Mouse (Mus musculus) olfactory bulb, adult 2 months (tissue): Measurements from ENCODE around the gene Tigd4. TPM values are rescaled to one million over a fixed set of nuclear protein-coding genes. Genes with fewer than 3 reads are reported as not detected.

Source experiments
- H3K27ac ChIP-seq: fragments of 200-500 bp; 2 replicates; pipeline ENCODE4 v1.5.1; 2012; ENCODE audit warnings: low read depth, low read length; ENCODE audit not compliant: insufficient read depth
- H3K4me1 ChIP-seq: fragments of 200-500 bp; 2 replicates; pipeline ENCODE4 v1.6.1; 2012; ENCODE audit warnings: low read length; ENCODE audit not compliant: control insufficient read depth, insufficient read depth
- H3K4me3 ChIP-seq: fragments of 200-500 bp; 2 replicates; pipeline ENCODE4 v1.5.1; 2012; ENCODE audit warnings: mild to moderate bottlenecking, low read depth, low read length, moderate library complexity; ENCODE audit not compliant: insufficient read depth
- CTCF ChIP-seq: fragments of 200-500 bp; IDR thresholded peaks from 2 replicates; pipeline ENCODE4 v1.5.1; 2012; ENCODE audit warnings: low read depth, mild to moderate bottlenecking, low read length, moderate library complexity; ENCODE audit not compliant: insufficient read depth
- POLR2A ChIP-seq: fragments of 200-500 bp; IDR thresholded peaks from 2 replicates; pipeline ENCODE4 v1.6.1; 2012; ENCODE audit warnings: mild to moderate bottlenecking, low read depth, low read length, moderate library complexity; ENCODE audit not compliant: insufficient read depth
- WGBS: fragments of 180-500 bp; shearing (Covaris S2); methylation state at CpG from one replicate; pipeline ENCODE4 v1.1.7; 2018; 5-methylcytosine and 5-hydroxymethylcytosine counted together
- polyA plus RNA-seq: library from polyadenylated mRNA; stranded (reverse); fragments of >200 nt; gene quantifications from 2 replicates; pipeline ENCODE4 v1.2.4, GENCODE M21; 2012; ENCODE audit warnings: low replicate concordance; ENCODE audit not compliant: missing spikeins, insufficient read depth, insufficient read length

Tigd4 gene
- polyA plus RNA-seq, 1 experiment: not detected

DNA sequence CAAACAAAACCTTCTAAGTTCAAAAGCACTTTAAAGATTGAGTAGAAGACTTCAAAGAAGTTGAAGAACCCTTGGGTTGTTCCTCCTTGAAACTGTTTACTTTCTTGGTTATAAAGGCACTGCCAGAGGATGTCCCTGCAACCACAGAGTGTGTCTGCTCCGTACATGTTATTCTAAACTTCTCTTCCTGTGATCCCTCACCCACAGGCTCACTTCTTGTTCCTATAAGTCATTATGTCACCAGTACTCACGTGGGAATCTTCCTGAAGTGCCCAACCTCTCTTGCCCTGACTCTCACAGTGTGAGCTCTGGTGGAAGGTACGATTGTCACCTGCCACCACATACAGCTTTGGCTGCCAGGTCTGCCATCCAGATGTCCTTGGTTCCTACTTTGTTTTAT is 28.7 kb downstream of the Tigd4 start:
- Histone ChIP-seq H3K27ac (no peak overlapping the region), H3K4me1 (0 out of 2 replicates have a peak, but pooled peaks cover 3% of the 10 kb centered on the region), H3K4me3 (no peak overlapping the region)
- WGBS: 77% methylated on average over 3 of the region's 3 CpGs
- TF ChIP-seq CTCF (no peak), POLR2A (no peak)

DNA sequence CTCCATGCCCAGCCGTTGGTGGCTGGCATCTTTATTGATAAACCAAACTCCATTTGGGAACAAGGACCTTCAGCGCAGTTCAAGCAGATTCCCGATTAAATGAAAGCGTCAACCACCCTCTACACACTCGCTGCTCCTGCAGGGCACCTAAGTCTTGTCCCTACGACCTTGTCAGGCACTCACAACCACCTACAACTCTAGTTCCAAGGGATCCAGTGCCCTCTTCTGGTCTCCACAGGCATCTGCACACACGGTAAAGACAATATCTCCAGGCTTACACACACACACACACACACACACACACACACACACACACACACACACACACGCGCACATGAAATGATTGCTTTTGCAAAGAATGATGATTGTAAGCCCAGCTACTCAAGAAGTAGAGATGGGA is 38.2 kb downstream of the Tigd4 start:
- Histone ChIP-seq H3K4me1 (no peaks in the 10 kb centered on the region), H3K27ac (no peak overlapping the region), H3K4me3 (no peak overlapping the region)
- no peak for TF ChIP-seq CTCF
- no peak for TF ChIP-seq POLR2A
- 98% methylated on average over 9 of the region's 9 CpGs for WGBS

DNA sequence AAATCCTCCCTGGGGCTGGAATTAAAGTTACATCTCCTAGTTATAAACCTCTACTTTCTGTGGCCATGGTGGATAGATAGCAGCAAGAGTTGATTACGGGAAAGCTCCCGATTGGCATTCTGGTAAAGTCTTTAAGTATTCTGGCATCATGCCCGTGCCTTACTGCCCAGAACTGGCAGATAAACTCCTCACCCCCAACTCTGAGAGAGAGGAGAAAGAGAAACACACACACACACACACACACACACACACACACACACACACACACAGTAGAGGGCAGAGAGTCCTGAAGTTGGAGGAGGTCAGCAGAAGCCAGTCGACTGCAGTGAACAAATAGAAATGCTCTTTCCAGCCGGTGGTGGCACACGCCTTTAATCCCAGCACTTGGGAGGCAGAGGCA is 43.7 kb downstream of the Tigd4 start:
- 84% methylated on average over 6 of the region's 6 CpGs for WGBS
- H3K27ac ChIP-seq: no peak overlapping the region
- no peak overlapping the region for H3K4me3 ChIP-seq
- H3K4me1 ChIP-seq: peaks cover 11% of the 10 kb centered on the region
- TF ChIP-seq POLR2A (no peak), CTCF (no peak)

DNA sequence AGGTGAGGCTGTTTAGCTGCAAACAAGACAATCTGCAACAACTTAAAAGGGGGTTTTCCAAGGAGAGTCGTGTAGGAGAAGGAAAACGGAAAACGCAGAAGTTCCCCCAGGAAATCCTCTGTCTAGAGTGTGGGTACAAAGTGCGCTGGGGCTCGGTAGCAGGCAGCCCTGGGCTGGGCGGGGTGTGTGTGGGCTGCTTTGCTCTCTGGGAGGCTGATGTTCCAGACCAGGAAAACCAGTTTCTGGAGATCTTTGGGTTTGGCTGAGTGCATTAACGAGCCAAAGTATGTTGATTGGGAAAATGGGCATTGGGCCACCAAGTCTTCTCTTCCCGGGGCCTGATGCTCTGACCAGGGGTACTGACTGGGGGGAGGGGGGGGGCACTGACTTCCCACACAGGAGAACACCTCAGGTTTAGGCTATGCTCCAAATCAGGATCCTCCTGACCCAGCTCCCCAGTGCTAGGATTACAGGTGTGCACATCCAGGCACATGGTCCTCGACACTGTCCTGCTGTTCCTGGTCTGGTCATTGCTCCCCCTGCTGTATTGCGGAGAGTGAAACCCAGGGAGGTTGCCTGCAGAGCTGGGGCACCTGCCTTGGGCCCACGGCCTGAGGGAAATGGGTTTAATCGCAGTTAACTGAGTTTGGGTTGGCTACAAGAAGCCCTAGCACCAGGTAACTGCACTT is 44.7 kb downstream of the Tigd4 start:
- 53% methylated on average over 12 of the region's 12 CpGs for WGBS

DNA sequence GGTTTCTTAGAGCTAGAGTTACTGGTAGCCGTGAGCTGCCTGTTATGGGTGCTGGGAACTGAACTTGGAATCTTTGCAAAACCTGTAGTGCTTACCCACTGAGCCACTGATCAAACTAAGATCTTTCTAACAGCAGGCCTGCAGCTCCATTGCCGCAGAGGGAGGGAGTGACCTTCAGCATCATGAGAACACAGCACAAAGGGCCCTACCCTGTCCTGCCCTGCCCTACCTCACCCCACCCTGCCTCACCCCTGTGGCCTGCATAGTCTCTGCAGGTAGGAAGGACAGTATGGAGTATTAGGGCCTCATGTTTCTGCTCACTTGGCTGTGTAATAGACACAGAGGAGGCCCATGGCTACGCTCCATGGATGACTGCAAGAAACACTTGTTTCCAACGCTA is 45.5 kb downstream of the Tigd4 start:
- TF ChIP-seq POLR2A: no peak
- Histone ChIP-seq H3K4me1 (peaks cover 11% of the 10 kb centered on the region), H3K4me3 (no peak overlapping the region), H3K27ac (no peak overlapping the region)
- WGBS: 94% methylated on average over 4 of the region's 4 CpGs

More for the DNA sequence above, 44.7 kb downstream of the Tigd4 start:
- Histone ChIP-seq H3K4me1 (peaks cover 11% of the 10 kb centered on the region), H3K4me3 (no peak overlapping the region), H3K27ac (no peak overlapping the region)
- TF ChIP-seq POLR2A (no peak), CTCF (no peak)

DNA sequence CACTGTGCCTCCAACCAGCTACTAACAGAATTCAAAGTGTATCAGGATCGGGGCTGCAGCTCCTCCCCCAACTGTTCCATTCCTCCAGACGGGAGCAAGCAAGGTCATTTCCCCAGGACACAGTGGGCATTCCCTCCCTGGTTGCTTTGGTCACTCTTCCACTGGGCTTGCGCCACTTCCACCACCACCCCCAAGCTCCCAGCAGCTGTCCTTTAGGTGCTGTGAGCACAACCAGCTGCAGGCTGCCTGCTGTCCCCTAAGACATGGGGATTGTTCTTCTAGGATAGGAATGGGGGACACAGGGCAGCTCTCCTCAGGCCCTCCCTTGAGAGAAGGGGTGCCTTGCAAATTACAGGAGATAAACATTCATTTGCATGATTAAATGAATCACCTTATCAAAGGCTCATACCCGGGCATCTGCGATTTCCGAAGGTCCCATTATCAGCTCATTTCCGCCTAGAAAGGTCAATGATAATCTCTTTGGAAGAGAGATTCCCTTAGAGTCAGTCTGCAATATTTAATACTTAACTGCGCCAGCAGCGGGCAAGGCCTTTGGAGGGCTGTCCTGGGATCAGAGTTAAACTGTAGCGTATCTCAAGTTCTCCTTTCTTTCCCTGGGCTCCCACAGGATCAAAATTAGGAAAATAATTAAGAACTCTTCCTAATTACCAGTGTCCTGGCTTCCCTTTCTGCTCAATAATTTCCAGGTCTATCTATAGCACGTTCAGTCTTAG is 46.6 kb downstream of the Tigd4 start:
- Histone ChIP-seq H3K4me1 (peaks cover 11% of the 10 kb centered on the region), H3K4me3 (no peak overlapping the region), H3K27ac (no peak overlapping the region)
- no peak for TF ChIP-seq POLR2A
- TF ChIP-seq CTCF: no peak
- WGBS: 49% methylated on average over 11 of the region's 11 CpGs

DNA sequence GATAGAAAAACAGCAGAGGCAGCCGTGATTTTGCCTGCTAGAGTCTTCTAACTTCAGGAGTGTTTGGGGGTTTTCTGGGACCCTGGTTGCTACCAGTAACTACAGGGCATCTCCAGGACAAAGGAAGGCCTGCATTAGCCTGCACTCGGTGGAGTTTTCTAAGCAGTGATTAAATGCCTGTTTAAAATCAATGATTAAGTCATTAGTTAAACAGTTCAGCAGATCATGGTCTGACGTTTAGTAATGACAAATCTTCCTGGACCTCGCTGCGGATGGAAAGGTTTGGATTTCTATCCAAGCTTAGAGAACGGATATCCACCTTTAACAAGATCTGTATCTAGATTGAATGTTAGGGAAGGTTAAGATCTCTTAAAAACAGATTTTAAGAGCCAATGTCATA is 47.2 kb downstream of the Tigd4 start:
- TF ChIP-seq POLR2A (no peak), CTCF (no peak)
- H3K27ac ChIP-seq: no peak overlapping the region
- no peak overlapping the region for H3K4me3 ChIP-seq
- 46% methylated on average over 6 of the region's 6 CpGs for WGBS
- peaks cover 11% of the 10 kb centered on the region for H3K4me1 ChIP-seq

DNA sequence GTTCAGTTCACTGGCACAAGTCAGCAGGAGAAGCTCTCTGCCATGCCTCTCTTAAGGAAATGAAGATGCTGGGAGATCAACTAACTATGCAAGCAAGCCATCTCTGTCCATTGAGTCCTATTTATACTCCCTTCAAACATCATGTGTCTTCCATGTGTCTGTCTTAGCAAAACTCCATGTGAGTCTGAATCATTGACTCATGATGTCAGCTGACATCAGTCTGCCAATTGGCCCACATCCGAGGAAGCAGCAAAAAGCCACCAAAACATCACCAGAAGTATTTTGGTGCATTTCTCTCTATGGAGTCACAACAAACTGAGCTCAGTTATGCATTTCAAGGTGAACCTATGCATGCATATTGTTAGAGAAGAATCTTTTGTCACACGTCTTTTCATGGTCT is 48.0 kb downstream of the Tigd4 start:
- Histone ChIP-seq H3K4me3 (no peak overlapping the region), H3K4me1 (peaks cover 11% of the 10 kb centered on the region), H3K27ac (no peak overlapping the region)
- 89% methylated on average over 2 of the region's 2 CpGs for WGBS
- TF ChIP-seq CTCF (no peak), POLR2A (no peak)

DNA sequence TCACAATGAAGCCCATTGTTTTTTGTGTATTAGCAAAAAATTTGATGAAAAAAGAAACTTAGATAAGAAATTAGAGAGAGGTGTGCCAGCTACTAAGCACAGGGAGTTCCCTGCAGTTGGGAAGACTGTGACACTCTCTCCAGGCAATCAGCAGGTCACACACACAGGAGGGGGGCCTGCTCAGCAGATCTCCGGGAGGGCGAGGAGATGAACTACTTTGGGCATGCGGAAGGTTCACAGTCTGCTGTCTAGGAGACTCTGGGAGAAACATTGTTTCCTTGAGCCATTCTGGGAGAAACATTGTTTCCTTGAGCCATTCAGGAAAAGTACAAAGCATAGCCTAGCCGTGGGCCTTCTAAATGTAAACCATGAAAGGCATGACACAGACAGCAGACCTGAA is 49.6 kb downstream of the Tigd4 start:
- TF ChIP-seq POLR2A (no peak), CTCF (no peak)
- Histone ChIP-seq H3K4me1 (peaks cover 8% of the 10 kb centered on the region), H3K27ac (no peak overlapping the region), H3K4me3 (no peak overlapping the region)
- 87% methylated on average over 4 of the region's 4 CpGs for WGBS
